Mouse (Mus musculus) neural tube, embryonic 10.5 days (tissue): ENCODE results near the gene Mgll.

Experiments used
- DNase-seq: peaks from one replicate; pipeline ENCODE4 v3.0.0-alpha.2; 2017; ENCODE audit warnings: low spot score; ENCODE audit errors: extremely low spot score

Gene Mgll

DNA sequence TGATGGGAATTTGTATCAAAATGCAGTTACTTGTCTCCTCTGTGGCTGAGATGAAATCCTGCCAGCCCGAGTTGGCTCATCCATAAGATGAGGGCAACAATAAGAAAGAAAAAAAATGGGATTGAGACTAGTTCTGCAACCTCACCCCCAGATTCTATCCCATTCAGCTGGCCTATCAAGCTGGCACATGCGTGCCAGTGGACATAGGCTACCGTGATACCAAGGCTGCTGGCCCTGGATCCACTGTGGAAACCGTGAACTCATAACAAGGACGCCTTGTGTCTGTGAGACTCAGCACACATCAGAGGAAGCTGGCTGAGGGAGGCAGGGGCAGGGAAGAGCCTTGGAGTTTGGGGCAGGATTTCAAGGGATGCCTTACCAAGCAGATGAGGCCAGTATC lies 46.8 kb downstream of the Mgll start:
- no peak for DNase-seq

DNA sequence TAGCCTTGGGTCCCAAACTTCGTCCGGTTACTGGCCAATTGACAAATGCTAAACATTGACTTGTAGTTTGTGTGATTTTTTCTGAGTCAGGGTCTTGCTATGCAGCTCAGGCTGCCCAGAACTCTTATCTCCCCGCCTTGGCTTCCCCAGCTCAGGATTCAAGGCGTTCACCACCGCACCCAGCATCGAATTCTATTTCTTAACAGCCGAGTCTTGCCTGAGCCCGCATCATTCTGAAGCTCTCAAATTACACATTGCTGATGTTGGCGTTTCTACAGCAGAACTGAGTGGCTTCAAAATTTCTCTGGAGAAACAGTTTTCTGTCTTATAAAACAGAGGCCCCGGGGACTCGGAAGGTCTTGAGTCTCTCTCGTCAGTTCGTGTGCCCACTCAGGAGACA lies 47.8 kb downstream of the Mgll start:
- no peak for DNase-seq

DNA sequence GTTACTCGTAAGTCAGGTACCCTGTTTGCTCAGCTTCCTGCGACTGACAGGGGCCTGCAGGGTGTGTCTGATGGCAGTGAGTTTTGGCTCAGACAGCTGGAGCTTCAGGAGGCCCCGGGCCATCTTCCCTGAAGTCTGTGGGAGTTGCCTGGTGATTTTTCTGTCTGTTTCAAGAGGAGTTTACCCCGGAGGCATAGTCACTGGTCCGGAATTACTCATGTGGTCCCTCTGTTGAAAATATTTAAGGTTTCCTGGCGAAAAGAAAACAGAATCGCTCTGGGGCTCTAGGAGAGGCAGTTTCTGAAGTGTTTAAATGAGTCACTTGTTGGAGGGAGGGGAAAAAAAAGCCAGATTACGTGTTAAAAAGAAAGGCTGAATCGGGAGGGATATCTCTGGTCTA lies 49.8 kb downstream of the Mgll start:
- DNase-seq, result no peak

DNA sequence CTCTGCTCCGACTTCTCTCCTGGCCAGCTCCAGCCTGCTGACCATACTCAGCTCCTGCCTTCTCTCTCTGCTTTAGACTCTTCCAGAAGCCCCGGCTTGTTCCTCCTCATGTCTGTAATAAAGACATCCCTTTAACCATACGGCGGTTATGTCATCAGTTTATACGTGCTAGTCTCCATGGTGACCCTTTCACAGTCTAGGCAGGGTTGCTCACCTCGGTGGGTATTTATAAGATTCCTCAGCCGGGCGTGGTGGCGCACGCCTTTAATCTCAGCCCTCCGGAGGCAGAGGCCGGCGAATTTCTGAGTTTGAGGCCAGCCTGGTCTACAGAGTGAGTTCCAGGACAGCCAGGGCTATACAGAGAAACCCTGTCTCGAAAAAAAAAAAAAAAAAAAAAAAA lies 51.1 kb downstream of the Mgll start:
- no peak for DNase-seq

DNA sequence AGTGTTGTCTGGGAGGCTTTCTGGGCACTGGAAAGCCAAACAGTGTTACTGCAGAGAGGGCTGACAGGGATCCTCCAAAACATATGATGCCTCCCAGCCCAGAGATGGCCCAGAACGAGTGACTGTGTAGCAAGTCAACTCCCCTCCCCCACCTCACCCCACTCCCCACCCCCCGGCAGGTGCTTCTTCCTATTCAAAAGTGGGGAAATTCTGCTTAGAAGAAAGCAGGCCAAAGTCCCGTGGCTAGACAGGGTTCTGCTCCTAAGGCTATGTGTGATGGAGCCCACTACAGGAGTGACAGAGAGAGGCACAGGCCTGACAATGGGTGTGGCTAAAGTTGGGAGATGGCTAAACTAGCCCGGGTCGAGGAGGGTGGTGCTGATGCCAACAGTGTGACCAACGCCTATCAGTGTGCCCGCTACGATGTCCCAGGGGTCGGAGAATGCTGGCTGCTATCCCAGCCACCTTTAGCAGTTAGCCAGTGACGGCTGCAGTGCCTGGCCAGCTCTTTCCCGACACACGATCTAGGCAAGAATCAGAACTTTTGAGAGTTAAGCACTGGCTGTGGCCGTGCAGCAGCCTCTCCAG lies 52.2 kb downstream of the Mgll start:
- DNase-seq, result no peak

DNA sequence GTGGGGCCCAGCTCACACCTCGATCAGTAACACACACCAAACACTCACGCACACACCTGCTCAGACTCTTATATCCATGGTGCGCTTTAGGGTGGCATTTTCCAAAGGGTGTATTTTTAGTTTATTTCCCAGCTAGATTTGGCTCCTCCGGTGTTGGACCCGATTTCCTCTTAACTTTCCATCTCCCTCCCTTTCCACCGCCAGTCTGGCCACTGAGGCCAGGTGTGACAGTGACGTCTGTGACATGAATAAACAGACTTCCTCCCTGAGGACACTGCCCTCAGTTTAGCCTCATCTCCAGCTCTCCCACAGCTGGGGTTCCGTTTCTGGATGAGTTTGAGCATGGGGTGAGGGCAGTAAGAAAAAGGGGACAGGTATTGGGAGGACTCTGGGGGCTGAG lies 52.8 kb downstream of the Mgll start:
- DNase-seq, result no peak

DNA sequence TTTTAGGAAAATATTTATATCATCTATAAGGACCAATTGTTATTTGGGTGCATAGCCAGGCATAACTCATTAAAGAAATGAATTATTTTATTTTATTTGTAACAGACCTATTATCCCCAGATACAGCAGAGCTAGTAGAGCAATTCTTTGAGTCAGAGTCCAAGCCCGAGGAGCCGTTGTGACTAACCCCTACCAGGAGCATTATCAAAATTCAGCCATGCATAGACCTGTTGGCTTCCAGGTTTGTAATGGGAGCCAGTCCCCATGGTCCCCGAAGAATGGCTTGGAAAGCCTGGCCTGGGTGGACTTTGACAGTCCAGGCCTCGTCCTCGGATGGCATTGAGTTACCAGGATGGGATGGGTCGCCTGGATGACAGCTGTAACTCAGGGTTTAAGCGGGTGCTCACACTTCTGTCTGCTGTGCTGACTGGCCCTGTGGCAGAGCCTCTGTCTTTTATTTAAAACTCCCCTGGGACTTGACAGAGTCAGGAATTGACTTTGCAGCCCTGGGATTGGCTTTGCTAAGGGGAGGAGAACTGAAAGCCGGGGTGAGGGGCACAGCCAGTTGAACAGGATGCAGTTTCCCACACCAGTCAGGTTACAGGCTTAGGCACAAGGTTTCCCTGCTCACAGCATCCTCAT lies 54.0 kb downstream of the Mgll start:
- DNase-seq, result no peak

DNA sequence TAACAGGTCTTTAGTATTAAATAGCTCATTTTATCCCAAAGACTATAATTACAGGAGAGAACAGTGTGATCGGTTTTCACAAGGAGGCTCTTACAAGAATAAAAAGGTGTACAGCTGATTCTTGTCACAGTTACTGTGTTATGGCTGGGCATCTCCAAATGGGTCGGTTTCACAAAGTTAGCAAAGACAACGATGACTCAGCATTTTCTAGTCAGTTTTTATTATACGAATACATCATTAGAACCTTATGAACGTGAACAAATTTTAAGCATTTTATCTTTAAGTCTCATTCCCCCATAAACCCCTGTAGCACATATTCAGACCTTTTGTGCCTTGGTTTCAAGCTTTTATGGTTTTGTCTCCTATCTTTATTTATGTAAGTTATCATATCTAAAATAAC lies 55.5 kb downstream of the Mgll start:
- DNase-seq, result no peak

DNA sequence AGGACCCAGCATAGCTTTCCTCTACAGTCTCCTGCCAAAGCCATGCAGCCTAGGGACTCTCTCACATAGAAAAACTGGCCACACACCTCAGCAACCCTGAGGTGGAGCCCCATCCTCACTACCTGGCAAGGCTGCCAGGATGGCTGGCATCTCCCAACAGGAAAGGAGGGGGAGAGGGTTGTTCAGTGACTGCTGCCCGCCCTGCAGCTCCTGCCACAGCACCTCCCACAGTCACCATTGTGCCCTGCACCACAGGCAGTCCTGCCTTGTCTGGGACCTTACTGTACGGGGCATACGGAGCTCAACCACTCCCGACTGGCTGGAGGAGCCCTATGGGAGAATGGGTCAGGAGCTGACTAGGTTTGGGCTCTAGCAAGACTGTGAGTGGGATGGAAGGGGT lies 57.7 kb downstream of the Mgll start:
- DNase-seq, result no peak

DNA sequence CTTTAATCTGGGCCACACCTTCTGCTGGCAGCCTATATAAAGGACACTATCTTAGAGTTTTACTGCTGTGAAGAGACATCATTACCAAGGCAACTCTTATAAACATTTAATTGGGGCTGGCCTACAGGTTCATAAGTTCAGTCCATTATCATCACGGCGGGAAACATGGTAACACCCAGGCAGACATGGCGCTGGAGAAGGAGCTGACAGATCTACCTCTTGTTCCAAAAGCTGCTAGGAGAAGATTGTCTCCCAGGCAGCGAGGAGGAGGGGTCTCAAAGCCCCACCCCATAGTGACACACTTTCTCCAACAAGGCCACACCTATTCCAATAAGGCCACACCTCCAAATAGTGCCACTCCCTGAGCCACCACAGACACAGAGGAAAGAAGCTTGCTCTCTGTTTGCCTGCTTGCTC lies 58.8 kb downstream of the Mgll start:
- DNase-seq, result no peak

DNA sequence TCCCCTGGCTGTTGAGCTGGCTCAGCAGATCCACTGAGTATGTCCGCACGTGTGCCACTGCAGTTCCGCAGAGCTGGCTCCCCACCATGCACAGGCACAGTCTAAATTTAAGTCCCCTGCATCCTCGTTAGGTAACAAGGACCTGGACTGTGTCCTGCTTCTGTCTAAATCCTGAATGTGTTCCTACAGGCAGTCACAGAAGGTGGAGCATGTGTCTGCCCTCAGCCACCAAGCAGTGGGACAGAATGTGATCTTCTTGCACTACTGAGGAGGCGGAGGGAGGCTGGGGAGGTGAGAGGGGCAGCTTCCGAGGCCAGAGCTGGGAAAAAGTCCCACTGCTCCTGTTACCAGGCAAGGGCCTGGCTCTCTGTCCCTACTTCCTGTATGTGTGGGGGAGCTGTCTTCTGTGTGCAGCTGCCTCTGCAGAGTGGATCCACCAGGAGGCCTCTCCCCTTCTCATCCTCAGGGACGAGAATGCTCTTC lies 60.5 kb downstream of the Mgll start:
- DNase-seq, result no peak

DNA sequence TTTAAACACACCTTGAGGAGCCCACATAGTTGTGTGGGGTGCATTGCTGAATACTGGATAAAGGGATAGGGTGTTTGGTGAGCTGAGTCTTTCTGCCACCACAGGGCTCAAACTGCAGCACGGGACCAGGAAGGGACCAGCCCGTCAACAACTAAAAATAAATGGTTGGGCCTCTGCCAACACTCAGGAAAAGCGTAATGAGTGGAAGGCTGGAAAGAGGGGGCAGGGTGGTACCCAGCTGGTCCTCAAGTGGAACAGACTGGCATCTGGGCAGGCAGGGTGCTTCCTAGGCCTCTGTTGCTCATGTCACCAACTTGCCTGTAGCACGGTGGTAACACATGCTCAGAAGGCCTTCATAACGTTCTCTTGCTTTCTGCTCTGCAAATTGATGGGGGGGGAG lies 61.1 kb downstream of the Mgll start:
- no peak for DNase-seq

DNA sequence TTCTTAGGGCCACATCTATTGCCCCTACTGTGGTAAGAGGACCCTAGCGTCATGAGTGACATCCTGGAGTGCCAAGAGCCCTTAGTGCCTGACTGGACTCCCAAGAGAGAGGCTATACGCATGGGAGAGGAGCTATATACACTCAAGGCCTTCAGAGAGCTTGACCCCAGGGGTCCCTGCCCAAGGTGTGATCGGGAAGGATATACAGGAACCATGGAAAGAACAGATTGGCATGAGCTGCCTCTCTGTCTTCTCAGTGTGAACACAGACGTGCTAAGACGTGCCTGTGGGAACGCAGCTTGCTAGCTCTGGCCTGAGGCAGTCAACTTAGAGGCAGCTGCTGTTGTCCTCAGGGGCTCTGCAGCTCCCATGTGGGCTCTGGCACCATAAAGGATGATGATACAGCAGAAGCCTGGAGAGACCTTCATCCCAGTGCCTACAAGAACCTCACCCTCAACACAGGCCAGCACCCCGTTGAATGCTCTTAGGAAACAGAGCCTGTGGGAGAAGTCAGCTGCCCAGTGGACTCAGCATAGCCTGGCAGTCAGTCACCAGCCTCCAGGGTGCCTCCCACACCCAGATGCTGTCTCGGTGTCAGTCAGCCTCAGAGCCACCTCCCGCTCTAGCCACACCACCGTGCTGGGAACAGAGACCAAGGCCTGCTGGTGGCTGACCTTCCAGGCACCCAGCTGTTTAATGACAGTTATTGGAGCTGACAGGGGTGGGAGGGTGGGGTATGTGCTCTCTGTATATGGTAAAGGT lies 61.8 kb downstream of the Mgll start:
- DNase-seq, result no peak

DNA sequence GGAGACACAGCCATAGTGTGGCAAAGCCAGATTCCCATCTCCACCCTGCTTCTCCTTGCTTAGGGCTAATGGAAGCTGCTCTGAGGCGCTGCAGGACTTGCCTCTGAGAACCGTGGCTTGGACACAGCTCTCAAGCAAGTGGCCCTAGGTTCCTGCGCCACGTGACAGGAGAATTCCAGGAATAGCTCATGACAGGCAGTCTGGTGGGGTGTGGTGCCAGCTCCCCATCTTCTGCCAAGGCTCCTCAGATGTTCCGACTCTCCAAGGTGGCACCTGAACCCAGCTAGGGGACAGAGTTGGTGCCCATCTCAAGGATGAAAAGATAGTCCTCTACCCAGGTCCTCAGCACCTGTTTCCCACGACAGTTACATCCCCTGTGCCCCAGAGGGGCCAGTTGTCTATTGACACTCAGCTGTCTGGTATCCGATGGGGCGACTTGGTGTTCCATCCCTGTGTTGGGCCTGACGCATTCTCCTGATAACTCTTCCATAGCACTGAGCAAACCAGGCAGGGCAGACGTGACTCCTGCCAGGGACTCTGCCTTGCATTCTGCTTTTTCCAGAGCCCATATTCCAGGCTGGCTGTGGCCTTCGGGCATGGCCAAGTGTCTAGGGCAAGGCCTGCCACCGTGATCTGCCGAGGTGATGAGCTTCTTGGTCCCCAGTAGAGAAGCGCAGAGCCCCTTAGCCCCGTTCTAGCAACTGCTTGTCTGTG lies 62.7 kb downstream of the Mgll start:
- no peak for DNase-seq

DNA sequence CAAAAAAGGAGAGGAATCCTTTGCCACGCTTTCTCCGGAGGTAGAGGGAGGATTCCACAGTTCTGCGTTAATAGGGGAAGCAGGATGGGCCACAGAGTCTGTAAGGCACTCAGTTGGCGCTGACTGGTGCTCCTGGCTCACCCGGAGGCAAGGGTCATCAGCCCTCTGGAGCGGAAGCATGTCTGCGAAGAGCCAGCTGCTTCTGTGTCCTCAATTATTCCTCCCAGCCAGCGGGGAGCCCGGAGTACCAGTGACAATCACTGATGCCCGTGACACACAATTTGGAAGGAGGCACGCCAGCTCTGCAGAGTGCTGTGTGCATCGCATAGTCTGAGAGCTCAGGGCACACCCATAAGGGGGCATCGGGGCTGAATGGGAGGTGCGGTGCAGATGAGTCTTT lies 63.3 kb downstream of the Mgll start:
- no peak for DNase-seq

DNA sequence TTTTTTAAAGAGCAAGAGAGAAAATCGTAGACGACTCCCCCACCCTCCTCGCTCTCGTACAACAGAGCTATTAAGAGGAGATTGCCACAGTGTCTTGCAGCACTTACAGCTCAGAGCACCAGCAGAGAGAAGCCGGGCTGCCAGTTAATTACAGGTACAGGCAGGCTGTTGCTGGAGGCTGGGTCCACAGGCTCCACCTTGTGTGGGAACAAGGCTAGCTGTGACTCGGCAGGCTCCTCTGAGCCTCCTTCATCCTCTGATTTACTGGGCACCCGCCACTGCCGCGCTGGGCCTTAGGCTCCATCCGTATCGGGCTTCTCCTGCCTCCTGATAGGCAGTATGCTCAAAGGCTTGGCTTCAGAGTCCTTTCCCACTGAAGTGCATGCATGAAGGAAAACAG lies 64.0 kb downstream of the Mgll start:
- no peak for DNase-seq

DNA sequence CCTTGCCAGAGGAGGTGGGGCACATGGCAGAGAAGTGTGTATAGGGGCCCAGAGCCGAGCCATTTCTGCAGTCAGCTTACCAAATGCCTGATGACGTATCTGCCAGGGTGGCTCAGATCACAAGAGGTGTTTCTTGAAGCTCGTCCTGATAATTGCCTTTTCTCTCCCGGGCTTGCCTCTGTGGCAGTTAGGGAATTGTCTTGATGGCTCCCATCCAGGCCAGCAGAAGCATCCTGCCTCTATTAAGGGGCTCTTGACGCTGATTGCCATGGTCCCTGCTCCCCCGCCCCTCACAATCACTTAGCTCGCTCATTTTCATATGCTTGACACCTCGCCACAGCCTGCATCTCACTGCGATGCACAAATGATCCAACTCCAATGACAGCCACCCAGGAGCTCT lies 67.1 kb downstream of the Mgll start:
- no peak for DNase-seq

DNA sequence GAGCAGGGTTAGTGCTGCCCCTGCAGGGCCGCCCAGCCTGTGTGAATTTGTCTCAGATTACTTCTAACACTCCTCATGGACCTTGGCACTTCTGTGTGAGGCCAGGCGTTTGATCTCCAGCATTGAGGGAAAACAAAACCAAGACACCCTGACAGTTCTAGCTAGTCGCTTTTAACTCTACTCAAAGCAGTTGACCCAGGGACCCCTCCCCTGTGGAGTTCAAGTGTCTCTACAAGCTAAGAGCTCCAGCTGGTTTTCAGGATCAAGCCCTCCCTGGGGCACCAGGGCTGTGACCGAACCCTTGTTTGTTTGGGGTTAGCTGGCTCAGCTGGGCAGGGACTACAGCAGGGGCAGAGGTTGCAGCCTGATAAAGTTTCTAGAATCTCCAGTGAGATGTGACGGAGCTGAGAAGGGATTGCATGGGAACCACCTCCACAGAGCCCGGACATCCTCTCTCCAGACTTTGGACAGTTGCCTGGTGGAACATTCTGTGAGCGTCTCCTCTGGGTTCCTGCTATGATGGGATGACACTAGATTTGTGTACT lies 68.0 kb downstream of the Mgll start:
- no peak for DNase-seq

DNA sequence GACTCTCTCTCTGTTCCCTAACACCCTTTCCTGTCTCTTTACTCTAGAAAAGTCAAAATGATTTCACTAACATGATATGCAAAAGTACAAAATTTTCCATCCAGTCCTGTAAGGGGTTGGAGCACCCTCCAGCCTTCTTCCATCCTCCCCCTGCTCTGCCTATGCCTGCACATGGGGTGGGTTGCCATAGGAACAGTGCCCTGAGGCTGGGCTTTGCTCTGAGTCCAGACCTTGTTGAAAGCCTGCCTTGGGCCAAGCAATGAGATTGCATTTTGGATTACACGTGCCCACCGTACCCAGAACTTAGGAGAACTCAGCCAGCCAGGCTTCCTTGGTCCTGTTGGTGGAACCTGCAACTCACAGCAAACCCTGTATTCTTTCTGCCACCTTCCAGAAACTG lies 69.0 kb downstream of the Mgll start:
- DNase-seq, result no peak

DNA sequence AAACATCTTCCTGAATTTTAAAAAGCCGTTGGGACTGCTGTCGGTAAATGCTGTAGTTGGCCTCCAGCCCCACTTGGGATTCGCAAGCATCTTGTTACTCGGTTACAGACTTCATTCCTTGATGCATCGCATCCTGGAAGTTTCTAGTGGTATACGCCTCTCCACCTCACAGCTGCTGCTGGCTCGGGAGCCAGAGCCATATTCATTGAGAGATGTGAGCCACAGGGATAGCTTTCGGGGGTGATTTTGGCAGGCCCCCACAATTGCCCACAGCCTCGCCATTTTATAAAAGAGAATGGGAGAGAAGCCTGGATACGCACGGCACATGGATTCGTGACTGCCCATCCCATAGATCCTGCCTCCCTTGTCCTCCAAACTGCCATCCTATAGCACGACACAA lies 69.7 kb downstream of the Mgll start:
- DNase-seq, result no peak

DNA sequence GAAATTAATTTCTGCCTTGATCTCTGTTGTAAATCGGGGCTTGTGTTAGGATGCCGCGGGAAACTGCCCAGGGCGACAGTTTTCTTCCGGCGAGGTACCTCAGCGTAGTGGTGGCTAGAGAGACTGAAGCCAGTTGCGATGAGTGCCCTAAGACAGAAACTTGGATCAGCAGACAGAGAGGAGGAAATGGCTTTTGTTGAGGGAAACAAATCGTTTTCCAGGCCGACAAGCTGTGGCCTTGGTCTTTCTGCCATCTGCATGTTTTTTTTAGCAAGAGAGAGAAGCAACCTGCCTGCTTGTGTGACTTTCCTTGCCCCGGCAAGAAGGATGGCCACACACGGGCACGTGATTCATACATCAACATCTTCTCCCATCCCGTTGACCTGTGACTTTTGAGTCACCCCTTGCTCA lies 70.4 kb downstream of the Mgll start:
- no peak for DNase-seq

DNA sequence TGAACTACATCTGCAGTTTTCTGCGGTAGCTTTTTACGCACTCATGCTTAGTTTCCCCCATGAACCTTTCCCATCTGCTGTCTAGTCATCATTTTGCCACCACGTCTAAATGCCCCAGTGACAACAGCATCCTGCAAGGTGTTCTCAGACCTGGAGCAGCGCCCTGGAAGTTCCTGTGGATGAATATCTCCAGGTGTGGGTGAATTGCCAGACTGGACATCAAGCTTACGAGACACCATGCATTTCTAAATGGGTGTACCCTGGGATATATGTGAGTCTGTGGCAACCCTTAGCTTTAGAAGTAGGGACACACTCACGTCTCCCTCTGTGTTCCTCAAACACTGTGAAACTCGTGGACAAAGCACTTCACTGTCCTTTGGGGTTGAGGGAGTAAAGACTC lies 76.0 kb downstream of the Mgll start:
- no peak for DNase-seq
